Mouse (Mus musculus): ENCODE data around the gene Ovca2. TPM values are rescaled to one million over a fixed set of nuclear protein-coding genes. Genes with fewer than 3 reads are reported as not detected.

Gene Ovca2
- polyA plus RNA-seq, 1 experiment from 2014 or later = 31.5 TPM

DNA sequence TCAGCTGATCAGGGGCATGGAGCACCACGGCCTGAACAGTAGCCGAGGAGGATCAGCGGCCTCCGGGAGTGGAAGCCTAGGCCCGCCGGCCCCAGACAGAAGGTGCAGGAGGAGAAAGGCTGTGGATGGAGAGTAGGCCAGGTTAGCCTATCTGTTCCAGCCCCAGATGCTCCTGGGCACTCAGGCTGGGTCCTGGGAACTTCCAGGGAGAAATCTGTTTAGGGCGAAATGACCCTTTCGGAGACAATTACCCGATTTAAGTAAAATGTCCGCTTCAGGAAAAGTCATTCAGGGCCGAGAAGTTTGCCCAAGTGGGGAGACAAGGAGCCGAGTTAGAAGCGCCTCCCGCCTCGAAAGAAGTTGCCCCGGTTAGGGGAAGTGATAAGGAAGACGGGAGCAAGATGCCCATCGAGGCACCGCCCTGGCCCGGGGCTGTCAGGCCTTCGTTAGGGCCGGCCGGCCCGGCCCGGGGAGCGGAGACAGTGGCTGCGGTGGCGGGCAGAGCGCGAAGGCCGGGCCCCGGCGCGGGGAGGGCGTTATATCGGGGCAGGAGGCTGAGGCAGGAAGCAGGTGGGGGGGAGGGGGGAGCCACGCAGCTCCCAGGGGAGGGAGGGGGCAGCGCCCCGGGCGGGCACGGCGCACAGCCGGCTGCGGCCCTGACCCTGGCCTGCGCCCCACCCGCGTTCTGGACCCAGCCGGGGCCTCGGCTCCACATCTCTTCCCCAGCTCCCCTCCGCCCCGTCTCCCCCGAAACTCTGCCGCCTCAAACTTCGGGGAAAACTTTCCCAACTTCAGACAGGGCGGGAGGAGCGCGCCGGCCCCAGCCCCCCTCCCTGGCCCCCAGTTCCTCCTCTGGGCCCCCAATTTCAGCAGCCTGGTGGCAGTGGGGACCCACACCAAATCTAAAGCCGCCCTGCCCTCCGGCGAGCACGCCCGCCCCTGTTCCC lies 10.7 kb downstream of the Ovca2 start:
- peak overlapping the region; percentile 88 for H3K4me2 ChIP-seq (replicated peaks)
- H3K27me3 ChIP-seq = peaks cover 99% of the 10 kb centered on the region
- H3K9ac ChIP-seq = peak overlapping the region; percentile 78
- no peak for ATAC-seq (ENCODE audit: insufficient number of reproducible peaks, insufficient read depth, low FRiP score, low TSS enrichment)
- H3K27ac ChIP-seq = peak overlapping the region; percentile 88
- no peaks in the 10 kb centered on the region for H3K9me3 ChIP-seq
- peak overlapping the region; percentile 66 for H3K4me3 ChIP-seq
- H3K36me3 ChIP-seq = peaks cover 21% of the 10 kb centered on the region
- WGBS = 3% methylated on average over 56 of the region's 63 CpGs
- peaks cover 55% of the 10 kb centered on the region for H3K4me1 ChIP-seq

GRCm38 (mm10) chr11:75166861-75167642 lies 11.6 kb downstream of the Ovca2 start:
- 3% methylated on average over 58 of the region's 68 CpGs for WGBS
- no peak for ATAC-seq (ENCODE audit: insufficient number of reproducible peaks, insufficient read depth, low FRiP score, low TSS enrichment)
- H3K27me3 ChIP-seq = peaks cover 91% of the 10 kb centered on the region
- peaks cover 30% of the 10 kb centered on the region for H3K36me3 ChIP-seq
- H3K4me3 ChIP-seq = peak overlapping the region; percentile 66
- no peaks in the 10 kb centered on the region for H3K9me3 ChIP-seq
- peak overlapping the region; percentile 88 for H3K4me2 ChIP-seq (replicated peaks)
- H3K27ac ChIP-seq = peak overlapping the region; percentile 88
- peaks cover 48% of the 10 kb centered on the region for H3K4me1 ChIP-seq
- H3K9ac ChIP-seq = peak overlapping the region; percentile 78

DNA sequence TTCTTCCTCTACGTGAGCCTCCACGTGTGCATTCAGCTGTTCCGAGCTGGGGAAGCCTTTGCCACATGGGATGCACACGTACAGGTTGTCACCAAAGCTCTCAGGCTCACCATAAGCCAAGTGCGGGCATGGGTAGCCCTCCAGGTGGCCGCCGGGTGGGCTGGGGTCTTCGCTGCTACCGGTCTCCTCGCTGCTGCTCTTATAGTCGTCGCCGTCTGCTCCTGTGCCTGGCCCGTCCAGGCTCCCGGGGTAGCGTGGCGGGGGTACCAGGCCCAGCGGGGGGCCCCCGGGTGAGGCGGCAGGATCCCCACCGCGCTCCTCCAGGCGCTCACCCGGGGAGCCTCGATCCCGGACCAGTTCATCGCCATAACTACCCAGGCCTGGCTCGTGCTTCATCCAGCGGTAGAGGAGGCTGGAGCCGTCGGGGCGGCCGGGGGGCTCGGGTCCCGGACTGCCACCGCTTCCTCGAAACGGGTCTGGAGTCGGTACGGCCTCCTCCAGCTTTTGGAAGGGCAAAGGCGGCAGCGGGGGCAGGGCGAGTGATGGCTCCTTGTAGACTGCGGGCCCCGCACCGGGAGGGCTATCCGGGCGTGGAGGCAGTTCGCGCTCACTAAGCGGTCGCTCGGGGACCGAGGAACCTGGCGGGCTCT lies 12.3 kb downstream of the Ovca2 start:
- Histone ChIP-seq H3K27me3 (peaks cover 83% of the 10 kb centered on the region), H3K27ac (peak overlapping the region; percentile 88), H3K4me2 (replicated peaks) (peak overlapping the region; percentile 88), H3K9ac (peak overlapping the region; percentile 78), H3K4me3 (peak overlapping the region; percentile 66), H3K4me1 (peaks cover 54% of the 10 kb centered on the region), H3K36me3 (peaks cover 36% of the 10 kb centered on the region), H3K9me3 (no peaks in the 10 kb centered on the region)
- no peak for ATAC-seq (ENCODE audit: insufficient number of reproducible peaks, insufficient read depth, low FRiP score, low TSS enrichment)
- 5% methylated on average over 55 of the region's 55 CpGs for WGBS

GRCm38 (mm10) chr11:75165441-75166192 lies 13.0 kb downstream of the Ovca2 start:
- Histone ChIP-seq H3K36me3 (peaks cover 40% of the 10 kb centered on the region), H3K27me3 (peaks cover 76% of the 10 kb centered on the region), H3K27ac (peak overlapping the region; percentile 88; the same call in 1 of the 2 replicates), H3K4me1 (peaks cover 53% of the 10 kb centered on the region), H3K4me3 (peak overlapping the region; percentile 66), H3K4me2 (replicated peaks) (peak overlapping the region; percentile 88), H3K9ac (peak overlapping the region; percentile 78), H3K9me3 (no peaks in the 10 kb centered on the region)
- 3% methylated on average over 54 of the region's 54 CpGs for WGBS
- no peak for ATAC-seq (ENCODE audit: insufficient number of reproducible peaks, insufficient read depth, low FRiP score, low TSS enrichment)

- Histone ChIP-seq H3K9me3 (no peaks in the 10 kb centered on the region), H3K4me1 (peaks cover 45% of the 10 kb centered on the region), H3K36me3 (peaks cover 49% of the 10 kb centered on the region), H3K27me3 (peaks cover 69% of the 10 kb centered on the region), H3K27ac (peak overlapping the region; percentile 88; the same call in 1 of the 2 replicates), H3K4me2 (replicated peaks) (peak overlapping the region; percentile 88), H3K4me3 (peak overlapping the region; percentile 66), H3K9ac (peak overlapping the region; percentile 78)
- 19% methylated on average over 15 of the region's 15 CpGs for WGBS
- ATAC-seq (ENCODE audit: insufficient number of reproducible peaks, insufficient read depth, low FRiP score, low TSS enrichment) = no peak
Measured at GRCm38 (mm10) chr11:75164750-75165149, 13.9 kb downstream of the Ovca2 start.

DNA sequence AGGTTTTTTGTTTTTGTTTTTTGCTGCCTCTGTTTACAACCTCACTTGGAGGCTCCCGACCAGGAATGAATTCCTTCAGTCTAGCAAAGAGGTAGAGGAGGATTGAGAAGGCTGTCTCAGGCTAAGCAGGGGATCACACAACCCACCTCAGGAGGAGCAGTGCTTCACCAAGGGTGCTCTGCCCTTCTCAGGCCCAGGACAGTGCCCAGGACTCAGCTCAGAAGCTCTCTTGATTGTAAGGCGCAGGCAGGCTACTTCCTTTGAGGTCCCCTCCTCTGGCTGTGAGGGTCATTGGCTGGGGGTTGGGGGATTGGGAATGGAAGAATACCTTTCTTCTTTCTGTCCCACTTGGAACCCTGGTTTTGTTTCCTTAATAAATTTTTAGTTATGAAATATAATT lies 14.6 kb downstream of the Ovca2 start:
- Histone ChIP-seq H3K4me1 (peaks cover 38% of the 10 kb centered on the region), H3K9me3 (no peaks in the 10 kb centered on the region), H3K4me2 (replicated peaks) (peak overlapping the region; percentile 88), H3K27ac (no peak overlapping the region), H3K27me3 (peaks cover 62% of the 10 kb centered on the region), H3K4me3 (no peak overlapping the region), H3K36me3 (peaks cover 55% of the 10 kb centered on the region), H3K9ac (no peak overlapping the region)
- no peak for ATAC-seq (ENCODE audit: insufficient number of reproducible peaks, insufficient read depth, low FRiP score, low TSS enrichment)
- 72% methylated on average over 2 of the region's 2 CpGs for WGBS

DNA sequence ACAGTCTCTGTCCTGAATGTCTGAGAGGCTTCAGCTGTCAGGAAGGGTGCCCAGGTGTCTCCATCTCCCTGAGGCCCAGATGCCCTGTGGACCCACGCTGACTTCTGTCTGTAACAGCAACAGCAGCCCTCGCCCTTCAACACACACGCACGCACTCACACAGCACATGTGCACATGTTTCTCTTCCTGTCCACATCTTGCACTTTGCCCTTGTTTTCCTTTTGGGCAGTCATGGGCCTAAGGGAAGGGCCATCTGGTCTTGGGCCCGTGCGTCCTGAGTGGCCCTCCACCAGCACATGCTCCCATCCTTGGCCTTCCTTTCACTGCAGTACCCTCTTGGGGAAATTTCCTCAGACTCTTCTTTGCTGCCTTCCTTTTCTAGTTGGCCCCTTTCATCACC lies 15.3 kb downstream of the Ovca2 start:
- no peak overlapping the region for H3K4me3 ChIP-seq
- no peak overlapping the region for H3K9ac ChIP-seq
- peaks cover 55% of the 10 kb centered on the region for H3K36me3 ChIP-seq
- ATAC-seq (ENCODE audit: insufficient number of reproducible peaks, insufficient read depth, low FRiP score, low TSS enrichment) = no peak
- H3K4me2 ChIP-seq (replicated peaks) = peak overlapping the region; percentile 88
- peaks cover 33% of the 10 kb centered on the region for H3K4me1 ChIP-seq
- peaks cover 55% of the 10 kb centered on the region for H3K27me3 ChIP-seq
- WGBS = 68% methylated on average over 6 of the region's 6 CpGs
- H3K9me3 ChIP-seq = no peaks in the 10 kb centered on the region
- no peak overlapping the region for H3K27ac ChIP-seq

GRCm38 (mm10) chr11:75162591-75163080 lies 16.0 kb downstream of the Ovca2 start:
- H3K36me3 ChIP-seq = peaks cover 55% of the 10 kb centered on the region
- H3K9ac ChIP-seq = no peak overlapping the region
- H3K4me3 ChIP-seq = no peak overlapping the region
- peaks cover 29% of the 10 kb centered on the region for H3K4me1 ChIP-seq
- ATAC-seq (ENCODE audit: insufficient number of reproducible peaks, insufficient read depth, low FRiP score, low TSS enrichment) = no peak
- H3K27ac ChIP-seq = no peak overlapping the region
- WGBS = 87% methylated on average over 12 of the region's 12 CpGs
- peaks cover 48% of the 10 kb centered on the region for H3K27me3 ChIP-seq
- no peaks in the 10 kb centered on the region for H3K9me3 ChIP-seq
- H3K4me2 ChIP-seq (replicated peaks) = no peak overlapping the region

GRCm38 (mm10) chr11:75161417-75162008 lies 17.1 kb downstream of the Ovca2 start:
- ATAC-seq (ENCODE audit: insufficient number of reproducible peaks, insufficient read depth, low FRiP score, low TSS enrichment) = no peak
- Histone ChIP-seq H3K9ac (no peak overlapping the region), H3K9me3 (no peaks in the 10 kb centered on the region), H3K27ac (peak overlapping the region; percentile 67), H3K27me3 (peaks cover 36% of the 10 kb centered on the region), H3K4me1 (peaks cover 31% of the 10 kb centered on the region), H3K4me2 (replicated peaks) (no peak overlapping the region), H3K36me3 (peaks cover 55% of the 10 kb centered on the region), H3K4me3 (no peak overlapping the region)
- WGBS = 59% methylated on average over 4 of the region's 4 CpGs

DNA sequence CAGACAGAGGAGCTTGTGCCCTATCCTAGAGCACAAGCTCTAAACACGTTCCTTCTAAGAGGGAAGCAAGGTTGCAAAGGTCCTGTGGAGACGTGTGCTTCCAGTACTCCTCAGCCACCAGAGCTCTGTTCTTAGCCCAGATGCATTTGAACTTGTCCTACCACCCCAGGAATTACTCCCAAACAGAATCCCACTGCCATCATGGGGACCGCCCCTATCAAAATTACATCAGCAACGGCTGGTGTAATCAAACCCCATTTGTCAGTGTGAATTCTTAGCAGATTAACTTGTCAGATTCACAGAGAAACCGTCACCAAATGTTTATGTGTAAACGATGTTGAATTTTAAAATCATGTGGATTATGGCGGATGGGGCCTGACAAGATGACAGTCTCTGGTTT lies 17.7 kb downstream of the Ovca2 start:
- Histone ChIP-seq H3K9ac (no peak overlapping the region; the same call in 1 of the 2 replicates), H3K4me3 (no peak overlapping the region), H3K4me2 (replicated peaks) (no peak overlapping the region), H3K27me3 (peaks cover 31% of the 10 kb centered on the region), H3K4me1 (peaks cover 31% of the 10 kb centered on the region), H3K27ac (0 out of 2 replicates have a peak overlapping the region, but pooled peaks have one; percentile 67), H3K36me3 (peaks cover 55% of the 10 kb centered on the region), H3K9me3 (no peaks in the 10 kb centered on the region)
- 70% methylated on average over 7 of the region's 7 CpGs for WGBS
- no peak for ATAC-seq (ENCODE audit: insufficient number of reproducible peaks, insufficient read depth, low FRiP score, low TSS enrichment)
